Comparison of ENCODE assay signal across 13 mouse cellular contexts in the genomic region with DNA sequence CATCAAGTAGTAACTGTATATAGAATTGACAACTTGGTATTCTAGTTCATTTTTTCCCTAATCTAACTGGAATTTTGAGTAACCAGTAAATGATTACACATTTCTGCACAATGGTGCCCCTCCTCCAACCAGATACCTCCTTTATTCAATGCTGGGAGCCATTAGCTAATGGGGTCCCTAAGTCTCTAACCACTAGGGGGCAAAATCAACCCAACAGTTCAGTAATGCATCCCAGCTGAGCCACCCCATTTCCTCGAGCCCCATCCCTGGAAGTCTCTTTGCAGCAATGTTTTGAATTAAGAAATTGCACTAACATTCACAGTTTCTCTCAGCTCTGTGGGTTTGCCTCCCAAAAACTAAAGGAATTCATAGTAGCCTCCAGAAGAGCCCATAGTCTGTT.
A peak's percentile ranks its signal among the peaks of the same experiment; 100 is the strongest.
DNase-seq lines count a peak whose midpoint lies in the region; ATAC-seq and TF ChIP-seq lines count a peak whose summit lies in the region.
"Had no signal": no experiment of that assay in that cellular context is flagged by ENCODE, and none has a peak within 500 bp of the region (broad histone marks: within the 10 kb centered on the region; RNA-seq: fewer than 3 reads in every experiment).

No protein-coding gene starts in this region.

- no peaks in the 10 kb centered on the region for H3K27me3 ChIP-seq in forebrain, embryonic 13.5 days
- no peaks in the 10 kb centered on the region for H3K27me3 ChIP-seq in forebrain, postnatal 0 days (ENCODE audit: insufficient read depth, low read length)
- no peaks in the 10 kb centered on the region for H3K27me3 ChIP-seq in liver, embryonic 12.5 days (replicated peaks)
- H3K27me3 ChIP-seq in neural tube, embryonic 15.5 days (replicated peaks) = no peaks in the 10 kb centered on the region
- H3K27me3 ChIP-seq: stomach, embryonic 15.5 days had no signal

- TF ChIP-seq CTCF in forebrain, postnatal 0 days (IDR thresholded peaks at IDR 0.05; ENCODE audit: low read depth) = no peak
- TF ChIP-seq CTCF in left cerebral cortex, adult 2 months (IDR thresholded peaks at IDR 0.05) = peak; percentile 25; the same call in 1 of the 2 replicates

- ATAC-seq in forebrain, embryonic 13.5 days = 0 out of 2 replicates have a peak, but pooled peaks have one; percentile 38
- no peak for ATAC-seq in forebrain, postnatal 0 days
- ATAC-seq in liver, embryonic 12.5 days = no peak
- no peak for ATAC-seq in neural tube, embryonic 15.5 days (ENCODE audit: low FRiP score)
- ATAC-seq: midbrain, embryonic 16.5 days had no signal

- no peaks in the 10 kb centered on the region for H3K4me1 ChIP-seq in forebrain, embryonic 13.5 days
- H3K4me1 ChIP-seq in forebrain, postnatal 0 days (ENCODE audit: insufficient read depth) = no peaks in the 10 kb centered on the region
- no peaks in the 10 kb centered on the region for H3K4me1 ChIP-seq in liver, embryonic 12.5 days
- H3K4me1 ChIP-seq in neural tube, embryonic 15.5 days = no peaks in the 10 kb centered on the region
- H3K4me1 ChIP-seq: stomach, embryonic 15.5 days had no signal

- intact Hi-C loops in left cerebral cortex, adult 2 months (cut with DNase I) = no loop called here

- H3K9me3 ChIP-seq in forebrain, embryonic 13.5 days (replicated peaks) = 0 out of 2 replicates have a peak, but pooled peaks cover 3% of the 10 kb centered on the region
- no peaks in the 10 kb centered on the region for H3K9me3 ChIP-seq in forebrain, postnatal 0 days (ENCODE audit: low read length)
- H3K9me3 ChIP-seq in liver, embryonic 12.5 days (replicated peaks) = no peaks in the 10 kb centered on the region
- H3K9me3 ChIP-seq in neural tube, embryonic 15.5 days (replicated peaks) = no peaks in the 10 kb centered on the region
- H3K9me3 ChIP-seq: stomach, embryonic 15.5 days had no signal

- no peak overlapping the region for H3K4me3 ChIP-seq in forebrain, embryonic 13.5 days
- H3K4me3 ChIP-seq in forebrain, postnatal 0 days (ENCODE audit: low read depth, low read length) = no peak overlapping the region
- H3K4me3 ChIP-seq in left cerebral cortex, adult 2 months = no peak overlapping the region
- no peak overlapping the region for H3K4me3 ChIP-seq in liver, embryonic 12.5 days
- no peak overlapping the region for H3K4me3 ChIP-seq in neural tube, embryonic 15.5 days (replicated peaks)
- H3K4me3 ChIP-seq: stomach, embryonic 15.5 days had no signal

- H3K4me2 ChIP-seq in forebrain, embryonic 13.5 days = no peak overlapping the region
- H3K4me2 ChIP-seq in forebrain, postnatal 0 days (ENCODE audit: low read depth) = no peak overlapping the region
- no peak overlapping the region for H3K4me2 ChIP-seq in liver, embryonic 12.5 days
- no peak overlapping the region for H3K4me2 ChIP-seq in neural tube, embryonic 15.5 days
- H3K4me2 ChIP-seq: stomach, embryonic 15.5 days had no signal

- H3K9ac ChIP-seq in forebrain, embryonic 13.5 days = no peak overlapping the region
- H3K9ac ChIP-seq in forebrain, postnatal 0 days = no peak overlapping the region
- no peak overlapping the region for H3K9ac ChIP-seq in liver, embryonic 12.5 days
- H3K9ac ChIP-seq in neural tube, embryonic 15.5 days (replicated peaks) = no peak overlapping the region
- H3K9ac ChIP-seq: liver, embryonic 14.5 days; stomach, embryonic 15.5 days had no signal

- 27% methylated on average over 1 of the region's 1 CpGs for WGBS in forebrain, embryonic 13.5 days
- 38% methylated on average over 1 of the region's 1 CpGs for WGBS in forebrain, postnatal 0 days
- 32% methylated on average over 1 of the region's 1 CpGs for WGBS in liver, embryonic 12.5 days (ENCODE audit: insufficient replicate concordance)
- WGBS in neural tube, embryonic 15.5 days = 46% methylated on average over 1 of the region's 1 CpGs

- no peak for DNase-seq in forebrain, postnatal 0 days
- no peak for DNase-seq in left cerebral cortex, adult 2 months (ENCODE audit: extremely low spot score in 1 of 2, low spot score in 2 of 2)
- no peak for DNase-seq in left cerebral cortex, adult 8-10 months (ENCODE audit: low spot score in 2 of 2)
- DNase-seq in ZHBTc4 (ENCODE audit: low read depth, low spot score) = peak; percentile 16
- peak; percentile 8 for DNase-seq in mesoderm, embryonic 11.5 days (ENCODE audit: low read depth, low spot score)
- DNase-seq: adrenal gland, postnatal 36 days; cerebellum, adult 8-10 months had no signal

- no peaks in the 10 kb centered on the region for H3K36me3 ChIP-seq in forebrain, embryonic 13.5 days (ENCODE audit: poor library complexity, severe bottlenecking)
- H3K36me3 ChIP-seq in forebrain, postnatal 0 days (ENCODE audit: insufficient read depth) = no peaks in the 10 kb centered on the region
- no peaks in the 10 kb centered on the region for H3K36me3 ChIP-seq in liver, embryonic 12.5 days
- H3K36me3 ChIP-seq in neural tube, embryonic 15.5 days = no peaks in the 10 kb centered on the region
- H3K36me3 ChIP-seq: stomach, embryonic 15.5 days had no signal

- H3K27ac ChIP-seq in forebrain, embryonic 13.5 days = no peak overlapping the region
- H3K27ac ChIP-seq in forebrain, postnatal 0 days (ENCODE audit: low read depth, low read length) = no peak overlapping the region
- H3K27ac ChIP-seq in left cerebral cortex, adult 2 months = no peak overlapping the region
- H3K27ac ChIP-seq in liver, embryonic 12.5 days = no peak overlapping the region
- no peak overlapping the region for H3K27ac ChIP-seq in neural tube, embryonic 15.5 days (replicated peaks)
- H3K27ac ChIP-seq: liver, embryonic 14.5 days; stomach, embryonic 15.5 days had no signal

Comparison
In these comparisons a context has a peak if more than half of its experiments do, and no peak if none do; other contexts are left out.
1. DNase-seq: peak in ZHBTc4 (single experiment) and mesoderm, embryonic 11.5 days (single experiment); none in forebrain, postnatal 0 days (single experiment), left cerebral cortex, adult 2 months (0 of 2) and left cerebral cortex, adult 8-10 months (0 of 2).